Mouse (Mus musculus) adipocyte (in vitro differentiated cells): ENCODE measurements around the gene Iars2.
"Not testable (repeated sequence)": the region's sequence is repeated elsewhere in the genome, so short reads cannot be mapped to it uniquely, and the experiment has no call there.

Experiments
- DNase-seq: peaks from one replicate; pipeline ENCODE4 v3.0.0-alpha.2; 2016; ENCODE audit warnings: low spot score

Iars2 gene

DNA sequence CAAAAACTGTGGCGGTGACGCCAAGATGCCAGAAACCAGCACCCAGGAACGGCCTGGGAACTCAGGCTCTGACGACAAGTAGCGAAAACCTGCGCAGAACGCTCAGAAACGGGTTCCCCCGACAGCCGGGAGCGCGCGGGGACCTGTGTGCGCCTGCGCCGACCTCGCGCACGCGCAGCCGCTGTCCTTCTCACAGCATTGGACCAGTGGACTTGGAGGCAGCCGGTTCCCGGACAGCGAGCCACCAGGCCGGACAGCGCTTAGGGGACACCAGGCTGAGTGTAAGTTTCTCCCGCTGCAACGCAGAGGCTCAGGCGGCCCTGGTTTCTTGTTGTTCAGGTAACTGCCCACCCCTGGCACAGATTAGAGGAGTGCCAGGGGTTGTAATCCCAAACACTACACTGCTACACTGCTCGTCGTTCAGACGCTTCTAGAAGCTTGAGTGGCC, 2.8 kb upstream of the Iars2 start, which contains the start of gene Bpnt1:
Gene Bpnt1, plus strand, starts transcription at position 167 of the 448 bp plus-strand sequence.
- peak; percentile 91 for DNase-seq

DNA sequence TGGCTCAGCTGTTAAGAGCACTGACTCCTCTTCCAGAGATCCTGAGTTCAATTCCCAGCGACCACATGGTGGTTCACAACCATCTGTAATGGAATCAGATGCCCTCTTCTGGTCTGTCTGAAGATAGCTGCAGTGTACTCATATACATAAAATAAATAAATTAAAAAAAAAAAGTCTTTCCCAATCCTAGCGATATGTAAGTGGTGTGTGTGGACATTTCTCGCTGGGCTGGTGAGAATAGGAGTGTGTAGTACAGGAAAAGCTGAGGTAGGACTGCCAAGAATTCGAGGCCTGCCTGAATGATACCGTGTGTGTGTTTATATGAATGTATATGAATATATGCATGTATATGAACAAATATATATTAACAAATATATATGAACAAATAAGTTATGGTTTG, 2.2 kb upstream of the Iars2 start:
- DNase-seq: no peak

DNA sequence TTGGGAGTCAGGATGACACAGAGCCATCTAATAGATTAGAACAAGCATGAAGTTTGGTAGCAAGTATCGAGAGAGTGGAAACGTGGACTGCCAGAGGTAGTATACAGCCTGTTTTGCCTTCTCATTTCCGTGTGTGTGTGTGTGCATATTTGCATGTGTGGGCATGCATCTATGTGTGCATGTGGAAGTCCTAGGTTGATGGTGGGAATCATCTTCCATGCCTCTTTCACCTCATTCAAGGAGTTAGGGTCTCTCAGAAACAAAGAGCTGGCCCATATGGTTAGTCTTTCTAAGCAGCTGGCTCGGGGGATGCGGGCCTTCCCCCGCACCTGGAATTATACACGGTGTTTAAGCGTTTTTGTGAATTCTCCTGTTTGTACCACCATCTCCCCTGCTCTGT, 655 bp upstream of the Iars2 start:
- DNase-seq: no peak

DNA sequence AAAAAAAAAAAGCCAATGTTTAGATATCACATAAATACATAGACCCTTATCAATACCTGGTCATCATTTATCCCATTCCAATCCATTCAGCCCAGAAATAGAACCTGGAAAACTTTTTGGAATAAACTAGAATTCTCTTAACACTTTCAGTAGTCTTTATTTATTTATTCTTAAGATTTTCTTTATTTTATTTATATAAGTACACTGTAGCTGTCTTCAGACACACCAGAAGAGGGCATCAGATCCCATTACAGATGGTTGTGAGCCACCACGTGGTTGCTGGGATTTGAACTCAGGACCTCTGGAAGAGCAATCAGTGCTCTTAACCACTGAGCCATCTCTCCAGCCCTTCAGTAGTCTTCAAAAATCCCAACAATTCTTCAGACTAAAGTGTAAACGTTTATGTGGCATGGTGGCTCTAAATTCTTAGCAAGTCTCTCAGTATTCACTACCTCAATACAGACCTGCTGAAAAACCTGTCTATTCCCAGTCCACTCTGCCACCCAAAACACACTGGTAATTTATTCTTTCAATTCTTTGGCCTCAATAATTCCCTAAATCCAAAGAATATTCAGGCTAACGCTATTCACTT, 1.3 kb downstream of the Iars2 start:
- not testable (repeated sequence) for DNase-seq

DNA sequence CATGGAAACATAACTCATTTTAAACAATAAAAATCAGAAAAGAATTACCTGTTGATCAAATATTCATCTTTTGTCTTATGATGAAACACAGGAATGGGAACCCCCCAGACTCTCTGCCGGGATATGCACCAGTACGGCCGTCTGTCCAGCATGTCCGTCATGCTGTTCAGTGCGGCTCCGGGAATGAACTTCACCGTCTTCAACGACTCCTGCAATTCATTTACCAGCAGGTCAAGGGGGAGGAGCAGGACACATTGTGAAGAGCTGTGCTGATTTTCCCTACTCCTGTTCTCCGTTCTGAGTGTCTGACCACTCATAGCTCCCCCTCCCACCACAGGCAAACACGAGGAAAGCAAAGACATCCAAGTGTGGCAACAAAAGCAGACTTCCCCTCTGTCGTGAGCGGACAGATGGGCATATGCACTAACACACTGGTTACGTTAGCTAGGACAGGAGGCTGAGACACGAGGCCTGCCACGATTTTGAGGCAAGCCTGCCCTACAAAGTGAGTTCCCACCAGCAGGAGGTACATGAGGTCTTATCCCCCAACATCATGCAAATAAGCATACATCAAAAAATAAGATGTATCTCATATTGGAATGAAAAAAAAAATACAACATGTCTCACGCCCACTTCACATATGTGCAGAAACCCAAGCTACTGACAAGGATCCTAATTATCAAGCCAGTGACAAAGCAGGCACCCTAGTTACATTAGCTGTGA, 13.2 kb downstream of the Iars2 start:
- no peak for DNase-seq

DNA sequence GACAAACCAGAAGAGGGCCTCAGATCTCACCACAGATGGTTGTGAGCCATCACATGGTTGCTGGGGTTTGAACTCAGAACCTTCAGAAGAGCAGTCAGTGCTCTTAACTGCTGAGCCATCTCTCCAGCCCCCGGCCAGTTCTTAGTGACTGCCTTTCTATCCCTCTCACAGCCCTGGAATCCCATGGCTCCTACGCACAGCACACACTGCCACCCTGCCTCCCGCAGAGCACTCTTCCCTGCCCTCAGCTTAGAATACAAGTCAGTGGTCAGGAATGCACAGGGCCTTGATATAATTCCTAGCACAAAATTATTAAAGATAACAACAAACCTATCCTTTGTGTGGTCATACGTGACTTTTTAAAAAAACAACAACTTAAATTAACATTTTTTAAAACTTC, 14.7 kb downstream of the Iars2 start:
- DNase-seq: no peak

DNA sequence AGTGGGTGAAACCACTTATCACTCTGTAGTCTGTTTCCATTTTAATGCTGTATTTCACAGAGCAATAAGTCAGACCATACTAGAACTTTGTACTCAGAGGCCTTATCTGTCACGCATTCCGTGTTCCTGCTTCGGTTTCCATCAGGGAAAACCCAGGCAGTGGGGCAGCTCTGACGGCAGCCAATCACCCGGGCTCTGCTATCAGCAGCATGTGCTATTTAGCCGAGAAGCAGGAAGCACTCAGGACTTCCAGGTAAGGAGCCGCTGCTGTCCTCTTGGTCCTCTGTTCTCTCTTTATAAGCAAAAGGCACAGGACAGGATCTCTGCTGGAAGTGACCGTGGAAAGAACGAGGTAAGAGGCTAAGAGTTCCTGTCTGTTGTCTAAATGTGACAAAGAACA, 17.2 kb downstream of the Iars2 start:
- no peak for DNase-seq

DNA sequence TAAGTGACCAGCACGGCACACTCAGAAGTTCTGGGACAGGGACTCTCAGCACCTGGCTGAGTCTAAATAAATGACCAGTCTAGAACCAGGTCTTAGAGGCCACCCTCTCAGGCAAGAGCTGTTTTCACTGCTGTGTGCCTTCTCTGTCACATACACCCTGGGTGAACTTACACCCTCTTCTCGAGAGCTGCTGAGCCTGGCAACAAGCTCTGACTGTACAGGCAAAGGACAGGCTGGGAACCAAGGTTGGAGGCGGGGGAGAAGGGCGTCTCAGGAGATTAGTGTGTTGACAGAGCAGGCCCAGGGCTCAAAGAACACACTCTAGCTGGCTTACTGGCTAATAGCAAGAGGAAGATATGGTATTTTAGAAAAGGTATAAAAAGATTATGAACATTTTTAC, 20.3 kb downstream of the Iars2 start:
- peak; percentile 92 for DNase-seq

DNA sequence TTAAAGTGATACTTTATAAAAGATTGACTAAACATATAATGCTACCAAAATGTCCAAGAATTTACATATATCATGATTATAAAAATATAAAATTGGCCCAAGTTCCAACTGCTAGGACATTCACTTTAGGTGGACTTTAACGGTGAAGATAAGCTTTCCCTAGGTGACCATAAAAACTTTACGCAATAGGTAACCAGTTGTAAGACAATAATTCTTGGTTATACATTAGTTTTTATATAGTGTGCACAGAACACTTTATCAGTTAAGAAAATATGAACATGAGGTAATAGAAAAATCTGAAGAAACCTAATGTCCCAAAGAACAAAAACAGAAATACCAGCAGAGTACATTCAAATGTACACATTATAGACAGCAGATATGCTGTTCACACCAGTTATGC, 20.9 kb downstream of the Iars2 start:
- no peak for DNase-seq

DNA sequence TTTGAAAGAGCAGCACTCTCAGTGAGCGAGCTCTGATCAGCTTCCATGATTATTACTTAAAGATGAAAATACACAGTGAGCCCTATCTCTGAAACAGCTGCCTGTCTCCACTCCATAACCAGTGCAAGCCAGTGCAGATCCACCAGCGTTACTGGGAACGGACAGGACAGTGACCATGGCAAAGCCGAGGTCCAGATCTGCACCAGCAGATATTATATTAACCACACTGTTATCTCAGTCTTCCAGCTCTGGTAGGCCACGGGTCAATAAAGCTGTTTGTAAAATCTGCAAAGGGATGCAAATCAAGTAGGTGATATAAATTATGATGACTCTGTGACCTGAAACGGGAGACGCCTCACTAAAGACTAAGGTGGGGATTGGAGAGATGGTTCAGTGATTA, 21.6 kb downstream of the Iars2 start:
- DNase-seq: no peak

DNA sequence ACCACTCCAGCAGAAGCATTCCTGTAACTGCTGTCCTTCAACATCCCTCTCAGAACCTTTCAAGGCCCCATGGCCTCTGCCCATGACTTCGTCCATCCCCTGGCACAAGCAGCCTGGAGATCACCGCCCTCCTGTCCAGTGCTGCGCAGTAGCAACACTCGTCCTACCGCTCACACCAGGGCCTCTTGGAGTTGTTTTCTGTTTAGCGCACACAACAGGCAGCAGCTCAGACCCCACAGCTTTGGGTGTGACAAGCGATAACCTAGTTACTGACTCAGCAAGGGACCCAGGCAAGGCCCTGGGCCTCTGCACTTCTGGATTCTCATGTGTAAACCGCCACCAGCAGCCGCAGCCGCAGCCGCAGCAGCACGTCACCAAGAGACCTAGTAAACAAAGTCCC, 22.4 kb downstream of the Iars2 start:
- no peak for DNase-seq

DNA sequence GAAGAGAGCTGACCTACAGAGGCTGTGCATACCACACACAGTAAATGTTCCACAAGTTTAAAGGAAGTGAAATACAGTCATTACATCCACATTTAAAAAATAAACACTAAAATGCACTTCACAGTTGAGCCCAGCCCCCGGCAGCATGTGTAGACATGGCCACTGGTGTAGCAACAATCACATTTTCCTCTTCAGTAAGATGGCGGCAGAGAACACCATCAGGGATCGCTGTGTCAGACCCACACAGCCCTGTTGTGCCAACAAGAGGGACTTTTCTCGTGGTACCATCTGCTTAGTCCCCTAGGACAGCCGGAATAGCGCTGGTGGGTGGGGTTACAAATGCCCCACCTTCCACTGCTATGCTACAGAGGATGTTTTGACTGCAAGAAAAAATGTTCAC, 26.4 kb downstream of the Iars2 start:
- no peak for DNase-seq

DNA sequence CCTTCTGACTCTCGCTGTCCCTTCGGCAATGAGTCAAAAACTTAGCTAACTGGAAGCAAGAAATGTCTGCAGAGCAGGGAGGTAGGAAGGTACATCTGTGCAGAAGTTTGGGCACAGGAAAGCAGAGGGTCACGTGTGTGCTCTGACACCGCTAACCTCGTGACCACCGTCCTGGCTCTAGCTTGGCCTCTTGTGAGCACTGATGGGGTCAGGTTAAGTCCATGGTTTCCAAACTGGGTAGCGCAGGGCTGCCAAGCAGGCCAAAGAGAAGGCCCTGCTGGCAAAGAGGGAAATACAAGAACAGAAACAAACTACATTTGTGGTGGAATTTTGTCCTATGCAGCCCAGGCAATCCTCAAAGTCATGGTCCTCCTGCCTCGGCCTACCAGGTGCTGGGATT, 30.7 kb downstream of the Iars2 start:
- peak; percentile 90 for DNase-seq

DNA sequence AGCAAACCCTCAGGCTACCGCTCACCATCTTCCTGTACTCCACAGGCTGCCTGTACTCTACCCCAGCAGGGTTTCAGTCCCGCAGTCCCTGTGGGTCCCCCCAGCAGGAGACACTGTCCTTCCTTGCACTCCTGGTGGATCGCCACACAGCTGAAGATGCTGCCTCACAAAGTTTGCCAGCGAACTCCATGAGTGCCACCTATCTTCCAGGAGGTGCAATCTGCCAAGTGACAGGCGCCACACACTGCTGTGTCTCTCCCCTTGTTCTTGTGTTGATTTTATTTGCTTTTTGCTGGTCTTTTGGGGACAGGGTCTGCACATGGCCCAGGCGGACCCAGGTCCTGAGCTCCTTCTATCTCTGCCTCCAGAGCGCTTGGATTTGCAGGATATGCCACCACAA, 32.3 kb downstream of the Iars2 start:
- no peak for DNase-seq

DNA sequence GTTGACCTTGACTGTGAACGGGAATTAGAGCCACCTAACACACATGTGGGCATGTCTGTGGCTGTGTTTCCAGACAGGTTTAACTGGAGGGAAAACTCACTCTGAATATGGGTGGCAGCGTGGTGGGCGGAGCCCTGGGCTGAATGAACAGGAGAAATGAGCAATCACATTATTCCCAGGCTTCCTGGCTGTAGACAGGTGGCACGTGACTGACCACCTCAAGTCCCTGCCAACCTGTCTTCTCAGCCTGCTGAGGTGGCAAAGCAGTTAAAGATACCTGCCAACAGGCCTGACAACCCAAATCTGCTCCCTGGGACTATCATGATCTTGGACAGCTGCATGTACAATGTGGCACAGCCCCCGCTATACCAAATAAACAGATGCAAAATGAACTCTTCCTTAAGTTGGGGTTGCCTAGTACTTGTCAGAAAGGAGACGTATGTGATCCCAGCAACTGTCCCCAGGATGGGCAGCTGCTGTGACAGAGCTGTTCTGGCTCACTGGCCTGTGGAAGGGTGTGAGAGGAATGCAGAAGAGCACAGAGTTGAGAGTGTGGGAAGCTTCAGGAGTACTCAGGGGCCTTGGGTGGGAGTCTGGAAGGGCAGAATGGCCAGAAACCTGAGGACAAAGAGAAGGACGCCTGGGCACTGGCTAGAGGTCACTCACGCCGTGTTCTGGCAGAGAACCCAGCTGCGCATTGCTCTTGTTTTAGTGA, 36.4 kb downstream of the Iars2 start:
- no peak for DNase-seq

DNA sequence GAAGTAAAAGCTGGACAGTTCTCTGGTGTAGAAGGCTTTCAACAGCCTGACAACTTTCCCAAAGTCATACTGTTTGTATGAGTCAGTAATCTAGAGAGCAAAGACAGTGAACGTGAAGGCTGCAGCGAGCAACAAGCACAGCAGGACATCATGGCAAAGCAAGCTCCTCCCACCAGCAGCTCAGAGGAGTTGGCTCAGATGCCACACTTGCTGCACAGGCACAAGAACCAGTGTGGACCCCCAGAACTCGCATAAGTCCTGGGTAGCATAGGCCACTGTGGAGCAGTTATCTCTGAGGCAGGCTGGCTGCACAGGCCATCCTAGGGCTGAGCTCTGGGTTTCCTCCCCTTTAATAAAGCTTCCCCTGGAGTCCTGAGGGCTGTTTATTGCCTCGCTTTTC, 37.9 kb downstream of the Iars2 start:
- DNase-seq: no peak

DNA sequence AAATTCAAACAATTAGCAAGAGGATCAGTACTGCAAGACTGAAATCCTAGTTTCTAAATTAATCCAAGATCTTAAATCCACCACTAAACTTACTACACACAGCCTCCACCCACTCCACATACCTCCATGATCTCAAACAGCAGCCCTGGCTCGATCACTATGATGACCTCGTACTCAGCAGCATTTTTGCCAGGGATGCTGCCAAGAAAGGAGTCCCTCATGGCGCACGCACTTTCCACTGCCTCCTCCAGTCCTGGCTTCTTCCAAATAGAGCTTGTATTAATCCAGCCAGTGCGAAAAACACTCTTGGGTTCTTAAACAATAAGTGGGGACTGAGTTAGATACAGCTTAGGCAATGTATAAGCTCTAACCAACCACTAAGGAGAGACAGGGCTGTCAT, 40.0 kb downstream of the Iars2 start:
- peak; percentile 44 for DNase-seq

DNA sequence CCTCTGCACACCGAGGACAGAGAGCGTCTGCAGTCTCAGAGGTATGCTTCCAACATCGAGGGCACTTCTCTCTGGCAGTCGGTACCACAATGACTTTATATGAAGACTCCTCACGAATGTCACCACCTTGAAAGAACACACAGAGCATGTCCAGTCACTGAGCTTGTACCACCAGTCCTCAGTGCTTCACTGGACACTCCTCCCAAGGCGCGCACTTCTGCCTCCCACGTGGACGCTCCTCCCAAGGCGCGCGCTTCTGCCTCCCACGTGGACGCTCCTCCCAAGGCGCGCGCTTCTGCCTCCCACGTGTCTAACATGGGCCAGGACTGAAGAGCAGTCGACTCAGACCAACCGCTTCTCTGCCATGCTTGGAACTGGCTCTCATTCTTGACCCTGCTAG, 42.1 kb downstream of the Iars2 start:
- peak; percentile 31 for DNase-seq

DNA sequence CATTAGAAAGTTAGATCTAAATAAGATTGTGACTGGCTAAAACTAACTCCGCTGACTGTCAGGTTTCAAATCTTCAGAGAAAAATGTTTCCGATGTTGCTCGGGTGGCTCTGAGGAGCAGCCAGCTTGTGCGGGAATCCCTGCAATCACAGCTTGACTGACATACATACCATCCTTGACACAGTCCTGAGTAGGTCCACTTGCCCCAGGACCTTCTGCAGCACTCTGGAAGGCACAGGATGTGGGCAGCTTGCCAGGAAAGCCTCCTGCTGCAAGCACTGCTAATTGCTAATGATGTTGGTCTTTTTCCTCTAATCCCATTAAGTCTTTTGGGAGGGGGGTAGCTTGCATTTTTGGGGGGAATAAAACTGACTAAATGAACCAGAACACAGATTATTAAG, 44.0 kb downstream of the Iars2 start:
- peak; percentile 66 for DNase-seq

DNA sequence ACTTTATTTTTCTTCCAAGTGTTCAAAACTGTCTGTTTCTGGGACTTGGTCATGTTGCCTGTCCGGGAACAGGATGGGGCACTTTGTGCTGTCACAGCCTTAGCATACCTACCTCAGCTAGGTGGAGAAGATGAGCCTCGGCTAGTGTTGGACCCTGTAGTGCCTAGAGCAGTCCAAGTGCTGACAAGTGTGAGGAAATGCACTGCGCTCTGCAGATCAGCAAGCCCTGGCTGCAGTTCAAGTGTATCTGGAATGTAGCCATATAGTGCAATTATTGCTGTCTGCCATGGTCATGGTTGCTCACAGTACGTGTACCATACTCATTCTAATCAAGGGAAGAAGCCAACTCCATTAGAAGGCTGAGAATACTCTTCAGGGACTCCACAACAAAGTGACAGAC, 44.5 kb downstream of the Iars2 start:
- DNase-seq: peak; percentile 91

DNA sequence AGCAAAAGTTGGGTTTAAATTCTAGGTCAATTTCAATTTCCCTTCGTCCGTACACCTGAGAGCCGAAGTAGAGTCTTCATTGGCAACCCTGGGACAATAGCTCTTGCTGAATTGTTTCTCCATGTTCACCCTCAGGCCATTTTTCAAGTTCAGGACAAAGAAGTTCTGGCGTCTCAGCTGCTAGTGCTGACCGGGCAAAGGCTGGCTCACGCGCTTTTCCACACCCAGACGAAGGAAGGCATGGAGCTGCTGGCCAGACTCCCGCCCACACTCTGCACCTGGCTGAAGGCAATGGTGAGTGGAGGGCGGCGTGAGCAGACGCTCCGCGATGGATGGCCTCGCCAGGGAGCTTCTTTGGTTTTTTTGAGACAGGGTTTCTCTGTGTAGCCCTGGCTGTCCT, 45.9 kb downstream of the Iars2 start:
- DNase-seq: no peak

DNA sequence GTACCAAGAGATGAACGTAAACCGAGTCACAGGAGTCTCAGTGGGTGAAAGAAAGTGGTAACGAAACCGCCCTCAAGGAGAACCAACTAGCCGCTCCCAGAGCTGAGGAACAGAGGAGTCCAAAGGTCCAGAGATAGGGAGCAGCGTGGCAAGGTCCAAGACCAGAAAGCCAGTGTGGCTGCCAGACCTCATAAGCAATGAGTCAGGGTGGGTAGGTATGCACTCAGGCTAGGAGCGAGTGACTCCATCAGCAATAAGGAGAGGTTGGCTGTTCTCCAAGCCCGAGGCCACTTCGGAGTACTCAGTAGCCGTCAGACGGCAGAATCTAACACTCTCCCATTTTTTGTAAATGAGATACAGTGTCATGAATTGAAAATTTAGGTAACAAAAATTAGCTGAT, 46.4 kb downstream of the Iars2 start:
- DNase-seq: peak; percentile 24

DNA sequence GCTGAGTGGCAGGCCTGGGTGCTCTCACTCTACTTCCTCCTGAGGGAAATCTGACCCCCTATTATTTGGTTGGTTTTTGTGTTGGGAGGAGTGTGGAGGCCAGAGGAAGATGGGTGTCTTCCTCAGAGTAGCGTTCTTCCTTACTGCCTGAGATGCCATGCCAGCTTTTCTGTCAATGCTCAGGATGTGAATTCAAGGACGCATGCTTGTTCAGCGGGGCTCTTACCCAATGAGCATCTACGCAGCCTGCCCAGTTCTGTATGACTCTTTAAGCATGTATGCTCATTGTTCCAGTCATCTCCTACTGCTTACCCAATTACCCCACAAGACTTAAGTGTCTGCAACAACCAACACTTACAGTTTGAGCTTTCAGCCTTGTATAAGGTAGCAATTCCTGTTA, 48.6 kb downstream of the Iars2 start:
- no peak for DNase-seq
